Mouse (Mus musculus): Measurements from ENCODE around the gene Cfap70. TPM values are rescaled to one million over a fixed set of nuclear protein-coding genes. Genes with fewer than 3 reads are reported as not detected.
A peak's percentile ranks its signal among the peaks of the same experiment; 100 is the strongest.

The Cfap70 gene
- total RNA-seq, 2 experiments from 2014 or later, result 1.7 to 2.9 TPM

GRCm38 (mm10) chr14:20347991-20348541 is 104.0 kb downstream of the Cfap70 start, which contains the start of the genes Ecd and Fam149b:
Gene Ecd, minus strand, starts transcription at chr14:20348121.
Gene Fam149b, plus strand, starts transcription at chr14:20348162.
- DNase-seq, result peak; percentile 92
- intact Hi-C loops (cut with DNase I), result no loop called here

- no peak for DNase-seq
- intact Hi-C loops (cut with DNase I), result no loop called here
Measured at GRCm38 (mm10) chr14:20347441-20347990, 104.5 kb downstream of the Cfap70 start.

DNA sequence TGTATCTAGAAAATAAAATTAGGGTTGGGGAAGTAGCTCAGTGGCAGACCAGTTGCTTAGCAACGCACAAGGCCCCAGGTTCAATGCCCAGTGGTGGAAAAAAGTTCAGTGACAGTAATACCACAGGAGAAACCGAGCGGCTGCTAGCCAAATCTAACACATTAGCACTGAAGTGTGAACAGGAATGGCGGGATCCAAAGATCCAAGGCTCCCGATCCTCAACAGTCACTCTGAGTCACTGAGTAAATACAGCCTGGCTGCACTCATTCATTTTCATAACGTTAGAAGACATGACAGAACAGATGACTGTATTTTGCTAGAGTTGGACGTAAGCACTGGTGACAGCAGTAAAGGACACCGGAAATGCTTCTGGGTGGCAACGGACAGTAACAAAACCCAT is 106.1 kb downstream of the Cfap70 start:
- intact Hi-C loops (cut with DNase I), result no loop called here
- no peak for DNase-seq

Other genes starting within 250 kb of the Cfap70 start
- not detected for gene Kcnk16, start 183.0 kb downstream of the Cfap70 start, total RNA-seq (2021)
- 10 to 100 TPM; 18.7 to 22.6 TPM for gene Nudt13, start 157.5 kb downstream of the Cfap70 start, total RNA-seq (2021)
- 10 to 100 TPM; 31.6 to 34.8 TPM for gene Ecd, start 104.1 kb downstream of the Cfap70 start, total RNA-seq (2021)
- gene Fam149b, start 104.1 kb downstream of the Cfap70 start, total RNA-seq (2021), result 10 to 100 TPM; 51.8 to 53.2 TPM
- 10 to 100 TPM; 34.5 to 39.6 TPM for gene Dnajc9, start 63.3 kb downstream of the Cfap70 start, total RNA-seq (2021)
- gene Mrps16, start 58.6 kb downstream of the Cfap70 start, total RNA-seq (2021), result 10 to 100 TPM; 32.9 to 33.2 TPM
- gene Anxa7, start 27.9 kb upstream of the Cfap70 start, total RNA-seq (2021), result 10 to 100 TPM; 46.1 to 50.4 TPM
- gene Mss51, start 44.7 kb upstream of the Cfap70 start, total RNA-seq (2021), result 1 to 10 TPM; 1.4 to 1.8 TPM
- gene Ppp3cb, start 94.3 kb upstream of the Cfap70 start, total RNA-seq (2021), result 100 to 1,000 TPM; 355 to 362 TPM
- 10 to 100 TPM; 23.0 to 26.9 TPM for gene Usp54, start 188.8 kb upstream of the Cfap70 start, total RNA-seq (2021)
- not detected for gene Myoz1, start 204.3 kb upstream of the Cfap70 start, total RNA-seq (2021)
- under 1 TPM; 0.16 to 0.28 TPM for gene Synpo2l, start 216.1 kb upstream of the Cfap70 start, total RNA-seq (2021)
- 100 to 1,000 TPM; 124 to 151 TPM for gene Sec24c, start 222.1 kb upstream of the Cfap70 start, total RNA-seq (2021)
- 10 to 100 TPM; 21.9 to 22.3 TPM for gene Fut11, start 242.7 kb upstream of the Cfap70 start, total RNA-seq (2021)

Data from left cerebral cortex, postnatal 4 days (tissue).